In genomic region chr1:79822806-79823525, GRCm38 (mm10) we compare ENCODE assay signal across 8 mouse cellular contexts. TPM values are rescaled to one million over a fixed set of nuclear protein-coding genes. Genes with fewer than 3 reads are reported as not detected.
DNase-seq lines count a peak whose midpoint lies in the region; ATAC-seq lines count a peak whose summit lies in the region.

No protein-coding gene starts in this region.

- 64% methylated on average over 13 of the region's 13 CpGs for whole genome bisulfite sequencing in heart, embryonic 11.5 days (ENCODE audit: insufficient replicate concordance)

- peak; percentile 79 to 80 for DNase-seq in heart, adult 18-20 months
- DNase-seq in brain, adult 2 months (ENCODE audit: low read depth, low spot score) = peak; percentile 27
- DNase-seq in heart, adult 8-10 months (ENCODE audit: low spot score) = peak; percentile 66
- DNase-seq in layer of hippocampus, adult 8-10 months (ENCODE audit: low spot score in 2 of 2) = peak; percentile 27 to 31
- peak; percentile 27 for DNase-seq in ovary, postnatal 36 days (ENCODE audit: low spot score)
- DNase-seq in thymus, adult 18-20 months = no peak

- H3K36me3 ChIP-seq in heart, embryonic 11.5 days (ENCODE audit: control insufficient read depth, insufficient read depth, low read length) = no peaks in the 10 kb centered on the region

- H3K4me2 ChIP-seq in heart, embryonic 11.5 days = no peak overlapping the region

- H3K4me1 ChIP-seq in heart, embryonic 11.5 days (ENCODE audit: control insufficient read depth, insufficient read depth, low read length) = peaks cover 12% of the 10 kb centered on the region

- no peak overlapping the region for H3K27ac ChIP-seq in heart, embryonic 11.5 days (ENCODE audit: low read depth, low read length)

- no peak overlapping the region for H3K9ac ChIP-seq in heart, embryonic 11.5 days (ENCODE audit: low read depth, low read length)

- no peaks in the 10 kb centered on the region for H3K27me3 ChIP-seq in heart, embryonic 11.5 days (ENCODE audit: control insufficient read depth, insufficient read depth, low read length)

- no peak overlapping the region for H3K4me3 ChIP-seq in heart, embryonic 11.5 days (ENCODE audit: low read depth, low read length)

- ATAC-seq in heart, embryonic 11.5 days (replicated peaks; ENCODE audit: insufficient number of reproducible peaks, low FRiP score, low TSS enrichment) = no peak
- no peak for ATAC-seq in inflammation-experienced regulatory T-cells, adult 6 months

- H3K9me3 ChIP-seq in heart, embryonic 11.5 days (replicated peaks; ENCODE audit: control insufficient read depth, low read length) = no peaks in the 10 kb centered on the region

RNA-seq across cellular contexts. Expression of gene Serpine2, which starts 38.0 kb away (rescaled TPM):
- total RNA-seq in heart, adult 18-20 months (2021) = 10 to 100 TPM; 20.7 to 29.5 TPM
- polyA plus RNA-seq in heart, embryonic 11.5 days (2014; fragmentation: Nextera tagmentation; extraction: Ambion mirVana) = 165 and 182 TPM in 2 replicates
- 10 to 100 TPM; 16.6 to 24.1 (median 21.8) TPM for total RNA-seq in heart, adult 8-10 months (2022)
- total RNA-seq in layer of hippocampus, adult 8-10 months (2022) = 100 to 1,000 TPM; 130 to 196 (median 160) TPM
- polyA plus RNA-seq in inflammation-experienced regulatory T-cells, adult 6 months (2017; shearing (Covaris generic)) = 1 to 10 TPM in 1 of 3 experiments, under 1 TPM in 1, not detected in 1; 0.61 to 7.7 TPM

RNA-seq across cellular contexts. Expression of gene Wdfy1, which starts 47.0 kb away (rescaled TPM):
- total RNA-seq in heart, adult 18-20 months (2021) = 10 to 100 TPM; 11.7 to 16.7 TPM
- 23.7 and 24.5 TPM in 2 replicates for polyA plus RNA-seq in heart, embryonic 11.5 days (2014; fragmentation: Nextera tagmentation; extraction: Ambion mirVana)
- 10 to 100 TPM; 14.7 to 17.5 (median 16.2) TPM for total RNA-seq in heart, adult 8-10 months (2022)
- total RNA-seq in layer of hippocampus, adult 8-10 months (2022) = 10 to 100 TPM; 36.8 to 47.7 (median 44.6) TPM
- 10 to 100 TPM; 20.1 to 33.5 (median 22.2) TPM for polyA plus RNA-seq in inflammation-experienced regulatory T-cells, adult 6 months (2017; shearing (Covaris generic))

RNA-seq across cellular contexts. Expression of gene Mrpl44, which starts 47.1 kb away (rescaled TPM):
- 10 to 100 TPM; 73.6 to 75.9 TPM for total RNA-seq in heart, adult 18-20 months (2021)
- 45.3 and 49.0 TPM in 2 replicates for polyA plus RNA-seq in heart, embryonic 11.5 days (2014; fragmentation: Nextera tagmentation; extraction: Ambion mirVana)
- 10 to 100 TPM; 69.6 to 73.3 (median 72.1) TPM for total RNA-seq in heart, adult 8-10 months (2022)
- total RNA-seq in layer of hippocampus, adult 8-10 months (2022) = 10 to 100 TPM; 25.8 to 31.3 (median 28.2) TPM
- 10 to 100 TPM; 57.9 to 59.8 (median 59.5) TPM for polyA plus RNA-seq in inflammation-experienced regulatory T-cells, adult 6 months (2017; shearing (Covaris generic))

Comparison
In these comparisons a context has a peak if more than half of its experiments do, and no peak if none do; other contexts are left out.
1. DNase-seq: peak in heart, adult 18-20 months (2 of 2), brain, adult 2 months (single experiment), heart, adult 8-10 months (single experiment), layer of hippocampus, adult 8-10 months (2 of 2) and ovary, postnatal 36 days (single experiment); none in thymus, adult 18-20 months (0 of 2).
2. RNA of gene Serpine2, which starts 38.0 kb away (total RNA-seq): 130 to 196 TPM in layer of hippocampus, adult 8-10 months; 20.7 to 29.5 TPM in heart, adult 18-20 months and 16.6 to 24.1 TPM in heart, adult 8-10 months; every median in the first group is over 4 times any median in the second.